Comparison of ENCODE assay signal across 8 mouse cellular contexts in genomic region chr2:85123187-85123868, GRCm38 (mm10). TPM values are rescaled to one million over a fixed set of nuclear protein-coding genes. Genes with fewer than 3 reads are reported as not detected.
DNase-seq lines count a peak whose midpoint lies in the region; ATAC-seq lines count a peak whose summit lies in the region.

No protein-coding gene starts in this region.

- H3K4me3 ChIP-seq in heart, embryonic 12.5 days, result no peak overlapping the region
- no peak overlapping the region for H3K4me3 ChIP-seq in hindbrain, embryonic 13.5 days
- H3K4me3 ChIP-seq in midbrain, embryonic 16.5 days (ENCODE audit: low read depth, low read length), result no peak overlapping the region

- H3K9me3 ChIP-seq in heart, embryonic 12.5 days (replicated peaks), result peaks cover 5% of the 10 kb centered on the region
- H3K9me3 ChIP-seq in hindbrain, embryonic 13.5 days, result no peaks in the 10 kb centered on the region
- no peaks in the 10 kb centered on the region for H3K9me3 ChIP-seq in midbrain, embryonic 16.5 days (replicated peaks; ENCODE audit: control insufficient read depth, low read length, poor library complexity, severe bottlenecking)

- no peak overlapping the region for H3K27ac ChIP-seq in heart, embryonic 12.5 days (ENCODE audit: poor library complexity, severe bottlenecking)
- no peak overlapping the region for H3K27ac ChIP-seq in hindbrain, embryonic 13.5 days
- no peak overlapping the region for H3K27ac ChIP-seq in midbrain, embryonic 16.5 days (ENCODE audit: low read length)

- intact Hi-C loops in heart, postnatal 25 days (cut with DNase I), result loop anchor here (1.0 to 10.0 kb wide), 2 partner anchors 438 to 1341 kb away; no protein-coding TSS in a partner anchor
- intact Hi-C loops in left cerebral cortex, postnatal 10 days (cut with DNase I), result loop anchor here (1.0 kb wide), 1 partner anchor 438 kb away; no protein-coding TSS in a partner anchor

- 0 out of 2 replicates have a peak, but pooled peaks have one; percentile 4 for ATAC-seq in heart, embryonic 12.5 days (ENCODE audit: insufficient number of reproducible peaks, low FRiP score)
- ATAC-seq in hindbrain, embryonic 13.5 days (ENCODE audit: low FRiP score), result peak; percentile 87
- peak; percentile 91 for ATAC-seq in midbrain, embryonic 16.5 days

- H3K36me3 ChIP-seq in heart, embryonic 12.5 days, result no peaks in the 10 kb centered on the region
- H3K36me3 ChIP-seq in hindbrain, embryonic 13.5 days, result no peaks in the 10 kb centered on the region
- no peaks in the 10 kb centered on the region for H3K36me3 ChIP-seq in midbrain, embryonic 16.5 days (ENCODE audit: control insufficient read depth, insufficient read depth, low read length)

- H3K4me1 ChIP-seq in heart, embryonic 12.5 days (replicated peaks), result no peaks in the 10 kb centered on the region
- H3K4me1 ChIP-seq in hindbrain, embryonic 13.5 days (replicated peaks), result no peaks in the 10 kb centered on the region
- no peaks in the 10 kb centered on the region for H3K4me1 ChIP-seq in midbrain, embryonic 16.5 days (ENCODE audit: control insufficient read depth, insufficient read depth, low read length)

- H3K9ac ChIP-seq in heart, embryonic 12.5 days, result no peak overlapping the region
- no peak overlapping the region for H3K9ac ChIP-seq in hindbrain, embryonic 13.5 days
- no peak overlapping the region for H3K9ac ChIP-seq in midbrain, embryonic 16.5 days (ENCODE audit: low read depth, low read length)

- DNase-seq in heart, postnatal 25 days (ENCODE audit: low spot score), result no peak
- peak; percentile 38 for DNase-seq in MEL-GATA-1-ER (ENCODE audit: extremely low read depth, low read depth)
- peak; percentile 29 to 48 for DNase-seq in cerebellum, postnatal 36 days
- DNase-seq in left cerebral cortex, postnatal 10 days (ENCODE audit: extremely low spot score in 1 of 2, low spot score in 2 of 2), result peak; percentile 41 to 72
- DNase-seq in yolk sac, embryonic 10.5 days (ENCODE audit: low spot score), result no peak

- no peak overlapping the region for H3K4me2 ChIP-seq in heart, embryonic 12.5 days
- no peak overlapping the region for H3K4me2 ChIP-seq in hindbrain, embryonic 13.5 days
- H3K4me2 ChIP-seq in midbrain, embryonic 16.5 days (ENCODE audit: low read length), result no peak overlapping the region

- WGBS in heart, embryonic 12.5 days, result 28% methylated on average over 5 of the region's 5 CpGs
- WGBS in hindbrain, embryonic 13.5 days, result 32% methylated on average over 5 of the region's 5 CpGs
- 31% methylated on average over 5 of the region's 5 CpGs for WGBS in midbrain, embryonic 16.5 days

- no peaks in the 10 kb centered on the region for H3K27me3 ChIP-seq in heart, embryonic 12.5 days (replicated peaks)
- no peaks in the 10 kb centered on the region for H3K27me3 ChIP-seq in hindbrain, embryonic 13.5 days
- no peaks in the 10 kb centered on the region for H3K27me3 ChIP-seq in midbrain, embryonic 16.5 days (ENCODE audit: control insufficient read depth, insufficient read depth, low read depth, low read length)

RNA-seq across cellular contexts. Expression of gene Aplnr, which starts 12.7 kb away (rescaled TPM):
- 8.5 and 8.6 TPM in 2 replicates for polyA plus RNA-seq in heart, embryonic 12.5 days (2016; fragmentation: Nextera tagmentation; extraction: Ambion mirVana)
- 10 to 100 TPM; 48.6 to 54.3 TPM for total RNA-seq in heart, postnatal 25 days (2021)
- 31.7 and 39.0 TPM in 2 replicates for polyA plus RNA-seq in hindbrain, embryonic 13.5 days (2015; fragmentation: Nextera tagmentation; extraction: Ambion mirVana)
- total RNA-seq in left cerebral cortex, postnatal 10 days (2021), result 10 to 100 TPM; 11.5 to 19.2 TPM
- 24.8 and 26.3 TPM in 2 replicates for polyA plus RNA-seq in midbrain, embryonic 16.5 days (2015; fragmentation: Nextera tagmentation; extraction: Ambion mirVana)

Comparison
In these comparisons a context has a peak if more than half of its experiments do, and no peak if none do; other contexts are left out.
1. ATAC-seq: peak in every context shown above with its lines; median percentile 91 in midbrain, embryonic 16.5 days; 87 in hindbrain, embryonic 13.5 days; 4 in heart, embryonic 12.5 days.
2. DNase-seq: peak in MEL-GATA-1-ER (single experiment), cerebellum, postnatal 36 days (2 of 2) and left cerebral cortex, postnatal 10 days (2 of 2); none in heart, postnatal 25 days (single experiment) and yolk sac, embryonic 10.5 days (single experiment).